Mouse (Mus musculus): ENCODE results near the gene Btg2. TPM values are rescaled to one million over a fixed set of nuclear protein-coding genes. Genes with fewer than 3 reads are reported as not detected.

Gene Btg2
- total RNA-seq, 2 experiments from 2014 or later = 25.0 to 30.4 TPM

DNA sequence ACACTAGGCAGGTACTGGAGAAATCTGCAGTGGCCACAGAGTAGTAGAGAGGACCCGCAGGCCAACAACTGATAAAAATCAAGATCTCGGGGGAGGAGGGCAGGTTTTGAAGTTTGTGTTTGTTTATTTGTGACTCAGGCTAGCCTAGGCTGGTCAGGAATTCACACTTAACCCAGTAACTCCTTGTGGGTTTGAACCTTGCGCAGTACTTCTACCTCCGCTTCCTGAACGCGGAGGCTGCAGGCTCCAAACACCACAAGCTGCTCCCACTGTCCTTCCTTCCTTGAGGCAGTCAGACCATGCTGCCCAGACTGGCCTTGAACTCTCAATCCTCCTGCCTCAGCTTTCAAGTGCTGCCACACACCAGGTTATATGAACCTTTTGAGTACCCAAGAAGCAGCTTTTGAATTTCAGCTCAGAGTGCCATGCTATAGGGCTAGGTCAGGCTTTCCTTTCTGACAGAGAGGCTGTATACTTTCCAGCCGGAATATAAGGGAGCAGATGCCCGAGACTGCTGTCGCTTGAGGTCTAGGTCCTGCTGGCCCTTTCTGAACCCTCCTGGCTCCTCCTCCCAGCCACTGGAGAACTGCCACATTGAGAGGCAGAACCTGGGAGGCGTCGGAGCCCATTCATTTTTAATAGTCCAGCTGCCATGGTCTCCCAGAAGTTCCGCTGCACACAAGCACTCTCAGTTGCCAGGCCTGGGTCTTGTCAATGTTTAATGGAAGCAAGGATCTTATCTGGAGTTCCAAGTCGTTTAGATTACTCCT lies 19.2 kb upstream of the Btg2 start:
- peak; percentile 73 for DNase-seq

DNA sequence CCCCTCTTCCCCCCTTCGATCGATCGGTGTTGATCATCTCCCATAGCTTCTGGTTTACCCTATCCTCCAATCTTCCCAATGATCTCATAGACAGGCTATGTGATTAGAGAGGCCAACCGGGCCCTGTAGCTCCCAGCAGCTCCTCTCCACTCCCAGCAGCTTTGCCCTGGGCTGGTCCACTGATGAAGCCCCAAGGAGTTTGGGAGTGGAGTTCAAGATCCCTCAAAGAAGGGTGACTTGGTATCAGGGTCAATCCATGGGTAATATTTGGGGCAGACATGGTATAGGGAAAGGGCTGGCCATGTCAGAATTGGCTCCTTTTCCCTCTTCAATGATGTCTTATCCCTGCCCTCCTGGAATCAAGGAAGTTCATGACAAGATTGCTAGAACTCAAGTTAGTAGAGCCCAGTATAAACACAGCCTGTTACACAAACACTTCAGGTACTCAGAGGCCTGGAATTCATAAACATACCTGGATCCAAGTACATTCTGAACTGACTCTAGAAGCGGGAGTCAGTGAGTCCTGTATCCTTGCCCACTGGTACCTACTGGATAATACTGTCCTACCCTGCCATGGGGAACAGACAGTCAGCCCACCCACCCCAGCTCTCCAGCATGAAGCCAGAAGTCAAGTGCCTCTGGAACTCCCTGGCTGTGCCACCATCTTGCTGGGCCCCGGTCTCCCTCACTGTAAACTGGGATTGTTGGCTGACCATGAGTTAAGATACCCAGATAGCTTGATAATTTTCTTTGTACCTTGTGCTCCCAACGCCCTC lies 18.3 kb upstream of the Btg2 start:
- DNase-seq = no peak

DNA sequence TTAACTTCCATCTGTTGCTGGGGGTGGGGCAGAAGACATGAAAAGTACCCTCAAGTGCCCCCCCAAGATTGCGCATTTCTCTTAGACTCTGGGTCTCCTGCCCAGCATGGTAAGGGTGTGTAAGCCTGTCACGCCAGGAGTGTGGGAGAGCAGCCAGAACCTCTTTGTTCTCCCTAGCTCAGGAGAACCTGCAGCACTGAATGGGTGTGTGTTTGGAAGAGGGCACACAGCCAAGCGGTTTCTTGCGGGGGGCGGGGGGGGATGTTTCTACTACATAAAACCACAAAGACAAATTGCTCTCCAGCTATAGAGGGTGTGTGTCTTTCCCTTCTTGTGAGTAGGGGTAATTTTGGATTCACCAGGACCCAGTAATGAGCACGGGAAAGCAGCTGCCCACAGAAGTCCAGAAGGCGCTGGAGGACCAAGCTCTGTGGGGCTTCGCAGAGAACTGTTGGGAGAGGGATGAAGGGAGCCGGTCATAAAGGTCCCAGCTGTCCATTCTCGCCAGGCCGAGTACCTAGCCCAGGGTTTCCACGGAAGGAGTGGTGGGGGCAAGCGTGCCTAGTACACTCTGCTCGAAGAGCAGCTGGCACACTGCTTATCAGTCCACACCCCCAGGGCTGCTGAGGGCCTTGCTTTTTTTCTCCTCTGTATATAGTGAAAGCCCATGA lies 17.5 kb upstream of the Btg2 start:
- peak; percentile 29 for DNase-seq

DNA sequence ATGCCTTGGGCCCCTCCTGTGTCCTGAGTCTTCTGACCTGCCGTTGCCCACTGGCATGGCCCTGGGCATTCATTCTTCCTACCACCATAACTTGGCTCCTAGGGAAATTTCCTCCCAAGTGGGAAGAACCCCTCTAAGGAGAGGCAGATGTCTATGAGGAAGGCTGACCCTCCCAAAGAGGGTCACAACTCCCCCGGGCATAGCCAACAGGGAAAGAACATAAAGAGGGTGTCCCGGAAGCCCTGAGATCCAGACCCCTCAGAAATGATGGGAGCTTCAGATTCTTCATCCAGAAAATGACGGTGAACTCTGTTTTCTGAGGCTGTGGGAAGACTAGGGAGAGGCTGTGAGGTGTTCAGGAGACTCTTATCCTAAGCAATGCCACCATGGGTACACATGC lies 16.8 kb upstream of the Btg2 start:
- DNase-seq = no peak

DNA sequence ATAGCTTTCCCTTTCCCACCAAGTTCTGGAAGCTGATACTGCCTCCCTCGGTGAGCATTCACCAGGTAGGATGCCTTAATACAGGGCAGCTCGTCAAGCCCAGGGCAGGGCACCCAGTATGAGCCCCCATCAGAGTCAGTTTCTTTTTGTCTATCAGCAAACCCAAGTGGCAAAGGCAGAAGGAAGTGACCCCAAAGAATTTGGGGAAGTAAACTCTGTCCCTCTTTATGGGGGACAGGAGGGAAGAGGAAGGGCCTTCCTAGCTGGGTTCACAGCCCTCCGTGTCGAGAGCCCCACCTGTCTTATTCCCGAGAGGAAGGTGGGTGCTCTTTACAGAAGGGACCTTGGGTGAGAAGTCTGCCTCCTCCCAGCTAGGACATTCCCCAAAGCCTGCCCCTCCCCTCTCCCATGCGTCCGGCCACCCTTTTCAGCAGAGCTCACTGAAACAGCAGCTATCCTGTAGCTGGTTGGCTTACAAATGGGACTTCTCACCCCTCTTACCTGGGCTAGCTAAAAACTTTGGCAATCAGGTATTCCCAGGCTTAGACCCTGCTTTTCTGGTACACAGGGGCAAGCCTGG lies 16.2 kb upstream of the Btg2 start:
- no peak for DNase-seq

DNA sequence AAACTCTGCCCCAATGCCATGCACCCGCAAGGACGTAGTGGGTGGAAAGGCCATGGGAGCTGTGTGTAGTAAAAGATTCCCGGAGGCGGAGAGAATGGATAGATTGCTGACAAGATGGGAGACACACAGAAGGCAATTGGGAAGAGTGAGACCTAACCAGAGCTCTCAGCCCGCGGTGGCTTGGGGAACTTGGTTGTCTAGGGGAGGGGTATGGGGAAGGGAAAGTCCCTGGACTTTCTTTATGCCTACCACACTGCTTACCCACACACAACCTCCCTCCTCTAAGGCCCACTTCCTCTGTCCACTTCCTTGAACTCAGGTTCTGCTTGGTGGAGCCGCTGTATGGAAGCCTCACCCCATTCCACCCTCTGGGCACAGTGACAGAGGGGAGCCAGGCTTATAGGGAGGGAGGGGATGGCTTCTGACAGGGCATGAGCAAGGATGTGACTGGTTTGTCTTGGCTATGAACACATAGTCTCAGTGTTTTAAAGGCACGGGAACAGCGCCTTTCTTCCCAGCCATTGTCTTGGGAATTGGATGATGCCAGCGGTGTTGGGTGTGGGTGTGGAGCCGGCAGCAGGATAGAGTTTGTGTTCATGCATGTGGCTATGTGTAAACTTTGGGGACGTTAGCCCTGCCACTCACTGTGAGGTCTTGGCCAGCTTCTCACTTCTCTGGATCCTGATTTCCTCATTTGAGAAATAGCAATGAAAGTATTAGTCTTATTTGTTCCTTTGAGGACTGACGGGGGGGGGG lies 15.0 kb upstream of the Btg2 start:
- no peak for DNase-seq

DNA sequence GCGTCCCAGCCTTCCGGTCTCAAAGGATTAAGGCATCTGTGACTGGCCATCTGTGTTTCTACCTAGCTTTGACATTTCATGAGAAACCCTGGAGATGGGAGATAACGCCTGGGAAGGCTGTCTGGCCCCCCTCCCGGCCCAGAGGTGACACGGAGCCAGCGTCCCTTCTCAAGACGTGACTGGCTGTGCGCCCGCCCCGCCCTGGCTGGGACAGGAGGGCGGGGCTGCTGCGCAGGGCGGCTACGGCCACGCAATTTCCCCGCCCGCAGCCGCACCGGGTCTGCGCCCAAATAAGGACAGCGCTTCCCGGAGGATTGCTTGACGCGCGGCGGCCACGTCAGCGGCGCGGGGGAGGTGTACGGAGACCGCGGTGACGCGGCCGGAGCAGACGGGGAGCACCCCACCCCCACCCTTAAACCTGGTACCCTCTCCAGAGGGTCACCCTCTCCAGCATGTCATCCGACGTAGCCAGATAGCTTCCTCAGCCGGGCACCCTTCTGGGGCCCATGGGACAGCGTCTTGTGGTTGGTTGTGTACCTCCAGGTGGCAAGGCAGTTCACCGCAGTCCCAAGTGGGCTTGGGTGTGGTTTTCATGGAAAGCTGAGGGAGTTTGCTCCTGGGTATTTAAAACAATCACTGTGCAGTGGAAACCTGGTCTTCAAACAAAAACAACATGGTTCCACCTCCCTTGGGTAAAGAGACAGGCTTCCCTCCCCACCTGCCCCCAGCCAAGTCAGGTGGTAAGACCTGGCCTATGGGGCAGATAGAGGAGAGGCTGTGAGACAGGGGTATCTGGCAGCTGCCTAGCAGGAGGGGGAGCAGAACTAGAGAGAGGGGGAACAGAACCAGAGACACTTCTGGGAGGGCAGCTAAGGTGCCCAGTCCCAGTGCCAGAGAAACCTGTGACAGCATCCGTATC lies 14.2 kb upstream of the Btg2 start:
- DNase-seq = peak; percentile 96

DNA sequence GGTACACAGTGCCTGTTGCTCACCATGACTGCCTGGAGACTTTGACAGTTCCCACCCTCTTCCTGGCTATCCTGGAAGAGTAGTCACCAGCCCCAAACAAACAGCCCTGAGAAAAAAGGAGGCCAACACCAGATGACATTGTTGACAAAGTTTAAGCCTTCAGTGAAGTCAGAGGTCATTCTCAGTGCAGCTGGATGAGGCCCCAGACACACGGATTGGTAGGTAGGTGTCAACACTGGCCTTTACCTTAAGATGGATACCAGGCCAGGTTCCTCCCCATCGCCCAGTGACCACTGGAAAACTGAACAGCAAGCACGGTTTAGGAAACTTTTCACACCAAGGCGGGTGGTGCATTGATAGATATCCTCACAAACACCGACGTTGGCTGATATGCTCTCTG lies 13.4 kb upstream of the Btg2 start:
- no peak for DNase-seq

DNA sequence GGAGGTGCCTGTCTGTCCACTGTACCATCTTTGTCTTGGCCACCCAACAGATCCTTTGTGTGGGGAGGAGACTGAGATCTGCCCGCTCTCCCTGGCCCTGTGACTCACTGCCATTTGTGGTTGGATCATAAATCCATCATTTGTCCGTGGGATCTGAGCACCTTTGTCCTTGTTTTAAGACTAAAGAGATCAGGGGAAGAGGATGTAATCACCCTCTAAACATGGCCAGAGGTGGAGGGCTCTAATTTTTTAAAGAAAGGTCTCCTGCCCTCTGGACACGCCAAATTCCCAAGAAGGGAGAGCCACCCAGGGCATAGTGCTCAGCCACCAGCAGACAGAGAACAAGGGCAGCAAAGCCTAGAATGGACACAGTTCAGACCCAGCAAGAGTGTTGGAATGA lies 12.9 kb upstream of the Btg2 start:
- DNase-seq = no peak

DNA sequence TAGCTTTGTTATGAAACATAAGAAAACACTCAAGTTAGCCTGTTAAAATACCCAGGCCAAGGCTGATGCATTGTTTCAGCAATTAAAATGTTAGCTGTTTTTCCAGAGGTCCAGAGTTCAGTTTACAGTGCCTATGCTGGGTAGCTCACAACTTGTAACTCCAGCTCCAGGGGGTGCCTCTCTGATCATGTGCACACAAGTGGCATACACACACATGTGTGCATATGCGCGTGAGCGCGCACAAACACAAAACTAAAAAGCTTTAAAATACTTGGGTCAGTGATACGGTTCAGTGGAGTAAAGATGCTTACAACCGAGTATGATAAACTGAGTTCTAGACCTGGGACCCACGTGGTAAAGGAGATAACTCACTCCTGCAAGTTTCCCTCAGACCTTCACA lies 10.2 kb upstream of the Btg2 start:
- no peak for DNase-seq

DNA sequence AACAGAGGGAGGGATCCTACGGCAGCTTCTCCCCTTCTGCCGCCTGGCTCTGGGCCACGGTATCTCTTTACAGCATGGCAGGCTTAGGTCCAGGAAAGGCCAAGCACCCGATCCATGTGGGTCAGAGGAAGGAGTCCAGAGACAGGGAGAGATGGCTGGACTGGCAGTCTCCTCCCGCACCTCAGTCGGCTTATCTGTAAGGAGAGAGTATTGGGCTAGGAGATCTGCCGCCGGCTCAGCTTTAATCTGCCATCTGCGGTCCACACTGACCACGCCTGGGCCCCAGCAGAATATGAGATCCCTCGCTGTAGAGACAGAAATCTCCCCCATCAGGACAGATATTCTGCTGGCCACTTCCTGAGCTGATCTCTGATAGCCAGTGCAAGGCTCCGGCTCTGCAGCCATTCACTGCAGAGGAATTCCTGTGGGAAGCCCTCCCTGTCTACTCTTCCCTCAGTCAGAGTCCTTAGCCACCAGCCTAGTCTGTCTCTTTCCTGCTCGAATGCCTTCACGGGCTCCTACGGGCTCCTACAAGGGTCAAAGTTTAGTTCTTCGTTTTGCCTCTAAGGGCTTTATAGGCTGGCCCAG lies 8.0 kb upstream of the Btg2 start:
- peak; percentile 70 for DNase-seq

DNA sequence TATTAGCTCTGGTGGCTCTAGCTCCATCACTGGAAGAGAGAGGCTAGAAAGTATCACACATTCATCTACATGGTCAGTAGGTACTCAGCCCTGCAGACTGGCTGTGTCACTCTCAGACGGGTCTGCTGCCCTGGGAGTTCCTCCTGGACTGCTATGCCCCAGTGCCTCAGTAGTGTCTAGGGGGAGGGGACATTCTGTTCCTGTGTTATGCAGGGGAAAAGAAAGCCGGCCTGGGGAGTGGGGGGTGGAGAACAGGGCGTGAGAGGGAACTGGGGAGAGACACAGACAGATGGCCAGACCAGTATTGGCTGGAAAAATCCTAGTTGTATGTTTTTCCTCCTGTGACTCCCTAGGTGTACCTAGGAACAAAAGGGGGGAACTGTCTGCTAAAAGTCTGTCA lies 7.1 kb upstream of the Btg2 start:
- DNase-seq = no peak

DNA sequence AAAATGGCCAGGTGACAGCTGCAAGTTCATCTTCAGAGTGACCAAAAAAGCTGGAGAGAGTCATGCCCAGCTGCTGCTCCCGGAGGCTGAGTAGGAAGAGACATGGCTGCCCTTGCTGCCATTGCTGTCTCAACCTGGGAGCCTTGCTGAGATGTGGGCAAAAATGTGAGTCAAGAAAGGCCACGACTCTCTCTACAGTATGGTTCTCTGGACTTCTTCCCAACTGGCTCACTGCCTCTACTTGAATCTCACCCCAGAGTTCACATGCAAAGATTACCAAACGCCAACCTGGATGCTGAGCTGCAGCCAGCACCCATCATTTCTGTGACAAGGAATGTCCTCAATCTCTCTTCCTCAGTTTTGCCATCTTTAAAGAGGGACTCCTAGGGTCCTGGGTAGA lies 5.2 kb upstream of the Btg2 start:
- DNase-seq = no peak

DNA sequence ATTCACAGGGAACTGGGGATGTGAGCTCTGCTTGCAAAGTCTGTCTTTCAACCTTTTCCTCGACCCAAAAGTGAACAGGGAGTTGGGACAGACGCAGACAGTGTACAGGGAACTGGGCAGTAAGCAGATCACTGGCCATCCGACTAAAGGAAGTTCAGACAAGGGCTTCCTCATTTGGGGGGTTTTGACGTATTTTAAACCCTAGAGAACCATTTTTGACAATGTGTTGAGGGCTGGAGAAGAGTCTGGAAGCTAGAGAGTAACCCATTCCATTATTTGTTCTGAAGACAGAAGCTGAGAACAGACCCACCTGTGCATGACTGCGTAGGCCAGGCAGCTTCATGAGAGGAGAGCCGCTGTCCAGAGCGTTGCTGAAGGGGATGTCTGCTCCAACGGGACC lies 4.8 kb upstream of the Btg2 start:
- no peak for DNase-seq

DNA sequence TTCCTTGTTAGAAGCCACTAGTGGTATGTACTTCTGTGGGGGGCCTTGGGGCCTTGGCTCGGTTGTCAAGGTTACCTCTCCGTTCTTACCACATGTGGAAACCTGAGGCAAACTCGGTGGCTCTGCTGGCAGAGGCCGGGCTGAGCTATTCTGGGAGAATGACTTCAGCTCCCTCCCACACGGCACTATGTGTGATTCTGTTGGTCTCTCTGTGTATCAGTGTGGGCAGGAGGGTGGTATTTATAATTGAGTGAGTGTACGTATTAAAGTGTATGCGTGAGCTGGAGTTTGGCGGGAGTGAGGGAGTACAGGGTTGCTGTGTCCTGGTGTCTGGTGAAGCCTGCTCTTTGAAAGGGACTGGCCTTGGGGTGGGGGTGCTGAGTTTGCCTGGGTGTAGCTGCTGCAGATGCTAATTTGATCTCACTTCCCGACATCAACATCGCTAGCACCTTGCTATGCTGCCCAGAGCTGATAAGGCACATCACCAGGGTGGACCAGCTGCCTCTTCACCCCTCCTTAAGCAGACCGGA lies 4.1 kb upstream of the Btg2 start:
- peak; percentile 55 for DNase-seq

DNA sequence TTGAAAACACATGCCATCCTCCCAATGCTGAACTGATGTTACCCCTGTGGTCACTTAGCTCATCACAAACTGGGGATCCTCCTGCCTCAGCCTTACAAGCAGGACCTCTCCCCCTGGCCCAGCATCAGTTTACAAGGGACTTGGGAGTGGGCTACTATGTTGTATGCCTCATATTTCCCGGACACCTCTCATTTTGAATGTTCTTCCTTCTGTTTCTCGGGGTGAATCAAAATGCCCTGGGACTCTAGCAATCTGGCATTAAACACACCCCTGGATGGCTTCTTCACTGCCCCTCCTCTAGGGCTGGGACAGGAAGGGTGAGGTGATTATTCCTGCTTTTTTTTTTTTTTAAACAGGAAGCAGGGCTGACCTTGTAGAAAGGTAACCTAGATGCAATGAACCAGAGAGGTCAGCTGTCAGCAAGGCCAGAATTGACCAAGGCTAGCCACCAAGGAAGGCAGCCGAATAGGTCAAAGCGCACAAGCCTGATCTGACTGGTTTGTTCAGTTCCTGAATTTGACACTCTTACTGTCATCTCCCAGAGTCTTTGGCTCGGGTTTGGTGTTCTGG lies 2.0 kb upstream of the Btg2 start:
- no peak for DNase-seq

DNA sequence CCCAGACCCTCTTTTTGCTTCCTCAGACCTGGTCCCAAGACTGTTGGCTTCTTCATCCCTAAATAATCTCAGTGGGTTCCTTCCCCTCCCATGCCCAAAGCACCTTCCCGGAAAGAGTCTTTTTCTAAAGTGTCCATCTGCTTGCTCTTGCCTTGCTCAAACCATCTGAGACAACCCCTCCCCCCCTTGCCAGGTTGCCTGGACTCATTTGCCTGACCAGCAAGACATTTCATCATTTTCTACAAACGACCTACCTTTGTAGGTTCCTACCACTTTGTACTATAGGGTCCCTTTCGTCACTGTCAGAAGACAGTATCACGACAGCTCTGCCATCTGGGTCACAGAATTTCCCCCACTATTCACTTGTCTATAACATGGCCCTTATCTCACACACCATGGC lies 1.5 kb upstream of the Btg2 start:
- no peak for DNase-seq

DNA sequence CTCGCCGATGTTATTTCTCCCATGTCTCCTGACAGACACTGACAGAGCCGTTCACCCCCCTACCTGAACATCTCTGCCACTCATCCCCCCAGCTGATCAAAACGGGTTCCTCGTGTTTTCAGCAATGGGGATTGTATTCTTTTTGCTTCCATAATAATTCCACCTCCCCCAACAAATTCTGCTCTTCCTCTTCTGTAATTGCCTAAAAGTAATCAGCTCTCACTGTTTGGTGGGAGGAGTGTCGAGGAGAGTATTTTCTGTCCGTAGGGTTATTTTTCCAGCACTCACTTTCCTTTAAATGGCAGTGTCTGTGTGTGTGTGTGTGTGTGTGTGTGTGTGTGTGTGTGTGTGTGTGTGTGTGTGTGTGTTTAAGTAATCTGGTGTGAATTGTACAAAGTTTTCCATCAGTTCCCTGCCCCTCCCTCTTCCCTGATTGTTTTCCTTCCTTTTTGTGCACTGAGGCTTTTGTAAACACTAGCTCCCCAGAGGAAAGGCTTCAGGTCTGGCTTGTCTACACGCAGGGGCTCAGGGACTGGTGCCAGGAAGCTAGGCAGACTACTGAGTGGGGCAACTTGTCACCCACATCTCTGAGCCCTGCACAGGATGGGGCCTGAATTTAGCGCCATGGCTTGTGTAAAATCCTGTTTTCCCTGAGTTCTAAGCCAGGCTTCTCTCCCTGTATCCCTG lies 700 bp upstream of the Btg2 start:
- peak; percentile 40 for DNase-seq

DNA sequence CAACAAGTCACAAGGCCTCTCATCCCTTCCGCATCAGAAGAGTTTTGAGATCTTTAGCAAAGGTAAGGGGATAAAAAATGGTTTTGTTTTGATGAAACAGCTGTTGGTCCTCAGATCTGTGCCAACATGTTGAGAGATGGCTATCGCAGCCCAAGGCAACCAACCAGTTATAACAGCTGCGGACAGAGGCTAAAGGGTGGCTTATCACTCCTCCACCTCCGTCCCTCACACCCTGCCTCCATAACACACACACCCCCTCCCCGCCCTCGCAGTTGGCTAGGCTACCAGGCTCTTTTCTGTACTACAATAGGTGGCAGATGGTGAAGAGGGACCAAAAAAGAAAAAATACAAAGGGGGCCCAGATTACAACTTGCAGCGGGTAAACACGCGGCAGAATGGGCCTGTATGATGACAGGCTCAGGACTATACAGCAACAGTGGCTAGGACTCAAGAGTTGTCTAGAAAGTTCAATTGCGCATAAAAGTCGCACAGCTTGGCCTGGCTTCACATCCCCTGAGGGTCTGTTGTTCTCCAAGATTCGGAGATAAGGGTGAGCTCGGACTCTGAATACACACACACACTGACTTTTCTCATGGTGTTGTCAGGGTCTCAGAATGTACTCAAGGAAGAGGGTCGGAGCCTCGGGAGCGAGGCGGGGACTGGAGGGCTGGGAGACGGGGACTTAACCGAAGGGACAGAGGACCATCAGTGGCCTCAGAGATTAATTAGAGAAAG lies 692 bp downstream of the Btg2 start:
- peak; percentile 28 for DNase-seq
